Mouse (Mus musculus) bone marrow macrophage, adult 2 months (primary cell): ENCODE measurements around the gene Dffa.

Experiments used
- CTCF ChIP-seq: IDR thresholded peaks from 2 replicates; pipeline ENCODE4 v1.5.1; 2012; ENCODE audit warnings: low read depth, mild to moderate bottlenecking, low read length, moderate library complexity
- POLR2A ChIP-seq: IDR thresholded peaks from 2 replicates; pipeline ENCODE4 v1.6.1; 2012; ENCODE audit warnings: mild to moderate bottlenecking, low read depth, low read length, borderline replicate concordance

GRCm38 (mm10) chr4:149126663-149127062, 22.7 kb downstream of the Dffa start, which contains the start of gene Cort:
- TF ChIP-seq CTCF (no peak), POLR2A (no peak)
